Mouse (Mus musculus): ENCODE results near the gene Fv1. TPM values are rescaled to one million over a fixed set of nuclear protein-coding genes. Genes with fewer than 3 reads are reported as not detected.
"Not testable (repeated sequence)": the region's sequence is repeated elsewhere in the genome, so short reads cannot be mapped to it uniquely, and the experiment has no call there.

Fv1 gene
- polyA plus RNA-seq, 1 experiment from 2014 or later = 14.7 TPM

DNA sequence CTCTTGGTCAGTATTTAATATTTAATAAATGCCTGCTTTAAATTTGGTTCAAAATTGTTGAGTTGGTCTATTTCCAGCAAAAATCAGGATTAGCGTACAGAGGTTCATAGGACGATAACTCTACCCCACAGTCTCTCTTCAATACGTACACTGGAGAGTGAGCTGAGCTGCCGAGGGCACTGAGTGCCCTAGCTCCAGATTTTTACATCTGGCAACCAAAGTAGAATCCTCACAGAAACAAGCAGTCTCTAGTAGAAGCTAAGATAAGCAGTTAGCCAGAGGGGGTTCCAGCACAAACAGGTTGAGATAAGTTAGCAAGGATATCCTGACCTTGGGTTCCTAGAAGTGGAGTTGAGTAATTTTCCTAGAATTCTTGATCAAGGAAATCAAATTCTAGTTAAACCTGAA lies 20.2 kb upstream of the Fv1 start:
- no peaks in the 10 kb centered on the region for H3K27me3 ChIP-seq (ENCODE audit: control insufficient read depth, insufficient read depth, low read length)
- WGBS = 10% methylated on average over 4 of the region's 4 CpGs
- peak overlapping the region; percentile 18; the same call in 1 of the 2 replicates for H3K9ac ChIP-seq (replicated peaks; ENCODE audit: low read length)
- H3K4me1 ChIP-seq (ENCODE audit: control insufficient read depth, insufficient read depth, low read length) = no peaks in the 10 kb centered on the region
- no peak overlapping the region for H3K27ac ChIP-seq (replicated peaks; ENCODE audit: low read depth, low read length)
- H3K9me3 ChIP-seq (replicated peaks; ENCODE audit: control insufficient read depth, low read length) = no peaks in the 10 kb centered on the region
- peaks cover 2% of the 10 kb centered on the region for H3K36me3 ChIP-seq (replicated peaks; ENCODE audit: control insufficient read depth, insufficient read depth, low read depth, low read length)
- ATAC-seq (replicated peaks; ENCODE audit: insufficient number of reproducible peaks, low FRiP score, low TSS enrichment, low read depth) (peak; percentile 56), DNase-seq (ENCODE audit: low spot score) (no peak)
- peak overlapping the region; percentile 65 for H3K4me3 ChIP-seq (ENCODE audit: low read depth, low read length)
- H3K4me2 ChIP-seq (ENCODE audit: low read depth, low read length) = peak overlapping the region; percentile 29

DNA sequence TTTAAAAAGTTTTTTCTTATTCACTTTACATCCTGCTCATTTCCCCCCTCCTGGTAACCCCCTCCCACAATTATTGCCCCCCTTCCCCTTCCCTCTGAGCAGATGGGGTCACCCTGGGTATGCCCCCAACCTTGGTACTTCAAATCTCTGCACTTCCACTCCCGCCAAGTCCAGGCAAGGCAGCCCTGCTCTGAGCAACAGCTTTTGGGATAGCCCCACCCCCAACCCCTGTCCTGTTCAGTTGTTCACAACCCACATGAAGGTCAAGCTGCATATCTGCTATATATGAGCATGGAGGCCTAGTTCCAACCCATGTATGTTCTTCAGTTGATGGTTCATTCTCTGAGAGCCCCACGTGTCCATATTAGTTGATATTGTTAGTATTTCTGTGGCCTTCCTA lies 18.0 kb upstream of the Fv1 start:
- DNase-seq (ENCODE audit: low spot score) = no peak
- Histone ChIP-seq H3K4me1 (ENCODE audit: control insufficient read depth, insufficient read depth, low read length) (no peaks in the 10 kb centered on the region), H3K9ac (replicated peaks; ENCODE audit: low read length) (no peak overlapping the region), H3K9me3 (replicated peaks; ENCODE audit: control insufficient read depth, low read length) (no peaks in the 10 kb centered on the region), H3K36me3 (replicated peaks; ENCODE audit: control insufficient read depth, insufficient read depth, low read depth, low read length) (no peaks in the 10 kb centered on the region), H3K27me3 (ENCODE audit: control insufficient read depth, insufficient read depth, low read length) (no peaks in the 10 kb centered on the region), H3K4me3 (ENCODE audit: low read depth, low read length) (no peak overlapping the region), H3K4me2 (ENCODE audit: low read depth, low read length) (no peak overlapping the region), H3K27ac (replicated peaks; ENCODE audit: low read depth, low read length) (no peak overlapping the region)
- no peak for ATAC-seq (replicated peaks; ENCODE audit: insufficient number of reproducible peaks, low FRiP score, low TSS enrichment, low read depth)
- 71% methylated on average over 2 of the region's 2 CpGs for WGBS

DNA sequence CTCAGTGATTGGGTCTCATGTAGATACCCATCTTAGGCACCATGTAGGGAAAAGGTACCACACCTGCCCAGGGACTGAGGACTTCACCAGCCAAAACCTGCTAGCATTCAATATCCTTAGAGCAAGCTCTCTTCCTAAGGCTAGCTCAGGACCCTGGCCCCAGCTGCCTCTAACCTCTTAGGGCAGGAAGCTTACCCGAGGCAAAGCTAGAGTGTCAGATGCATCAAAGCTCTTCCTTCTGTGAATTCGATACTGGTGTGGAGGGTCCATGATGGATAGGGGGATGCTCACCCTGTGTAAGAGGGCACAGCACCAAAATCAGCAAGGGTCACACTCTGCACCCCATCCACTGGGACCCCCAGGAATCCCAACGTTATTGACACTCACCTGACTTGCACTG lies 6.7 kb upstream of the Fv1 start:
- H3K9ac ChIP-seq (replicated peaks; ENCODE audit: low read length) = no peak overlapping the region
- peaks cover 15% of the 10 kb centered on the region for H3K36me3 ChIP-seq (replicated peaks; ENCODE audit: control insufficient read depth, insufficient read depth, low read depth, low read length)
- ATAC-seq (replicated peaks; ENCODE audit: insufficient number of reproducible peaks, low FRiP score, low TSS enrichment, low read depth) (no peak), DNase-seq (ENCODE audit: low spot score) (no peak)
- H3K9me3 ChIP-seq (replicated peaks; ENCODE audit: control insufficient read depth, low read length) = no peaks in the 10 kb centered on the region
- H3K27me3 ChIP-seq (ENCODE audit: control insufficient read depth, insufficient read depth, low read length) = no peaks in the 10 kb centered on the region
- no peak overlapping the region for H3K4me2 ChIP-seq (ENCODE audit: low read depth, low read length)
- H3K4me3 ChIP-seq (ENCODE audit: low read depth, low read length) = no peak overlapping the region
- H3K4me1 ChIP-seq (ENCODE audit: control insufficient read depth, insufficient read depth, low read length) = no peaks in the 10 kb centered on the region
- H3K27ac ChIP-seq (replicated peaks; ENCODE audit: low read depth, low read length) = no peak overlapping the region
- WGBS = 82% methylated on average over 3 of the region's 3 CpGs

DNA sequence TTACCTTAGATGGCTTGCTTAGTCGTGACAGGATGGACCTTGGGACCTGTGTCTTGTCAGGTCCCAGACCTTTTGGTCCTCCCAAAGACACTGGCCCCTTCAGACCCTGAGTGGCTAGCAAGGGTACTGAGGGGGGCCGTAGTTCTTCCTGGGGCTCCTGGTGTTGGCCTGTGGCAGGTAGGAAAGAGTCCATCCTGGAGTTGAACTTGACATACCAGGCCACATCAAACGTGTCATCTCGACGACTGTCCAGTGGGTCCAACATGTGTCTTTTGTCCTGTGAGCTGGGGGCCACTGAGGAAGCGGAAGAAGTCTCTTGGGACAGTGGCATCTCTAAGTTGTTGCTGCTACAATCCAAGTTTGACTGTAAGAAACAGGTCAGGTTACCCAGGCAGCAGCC lies 3.1 kb upstream of the Fv1 start:
- no peak overlapping the region for H3K4me2 ChIP-seq (ENCODE audit: low read depth, low read length)
- H3K27me3 ChIP-seq (ENCODE audit: control insufficient read depth, insufficient read depth, low read length) = no peaks in the 10 kb centered on the region
- WGBS = 91% methylated on average over 6 of the region's 6 CpGs
- H3K9ac ChIP-seq (replicated peaks; ENCODE audit: low read length) = no peak overlapping the region
- no peaks in the 10 kb centered on the region for H3K4me1 ChIP-seq (ENCODE audit: control insufficient read depth, insufficient read depth, low read length)
- peaks cover 15% of the 10 kb centered on the region for H3K36me3 ChIP-seq (replicated peaks; ENCODE audit: control insufficient read depth, insufficient read depth, low read depth, low read length)
- no peaks in the 10 kb centered on the region for H3K9me3 ChIP-seq (replicated peaks; ENCODE audit: control insufficient read depth, low read length)
- no peak overlapping the region for H3K27ac ChIP-seq (replicated peaks; ENCODE audit: low read depth, low read length)
- H3K4me3 ChIP-seq (ENCODE audit: low read depth, low read length) = no peak overlapping the region
- DNase-seq (ENCODE audit: low spot score) (no peak), ATAC-seq (replicated peaks; ENCODE audit: insufficient number of reproducible peaks, low FRiP score, low TSS enrichment, low read depth) (no peak)

DNA sequence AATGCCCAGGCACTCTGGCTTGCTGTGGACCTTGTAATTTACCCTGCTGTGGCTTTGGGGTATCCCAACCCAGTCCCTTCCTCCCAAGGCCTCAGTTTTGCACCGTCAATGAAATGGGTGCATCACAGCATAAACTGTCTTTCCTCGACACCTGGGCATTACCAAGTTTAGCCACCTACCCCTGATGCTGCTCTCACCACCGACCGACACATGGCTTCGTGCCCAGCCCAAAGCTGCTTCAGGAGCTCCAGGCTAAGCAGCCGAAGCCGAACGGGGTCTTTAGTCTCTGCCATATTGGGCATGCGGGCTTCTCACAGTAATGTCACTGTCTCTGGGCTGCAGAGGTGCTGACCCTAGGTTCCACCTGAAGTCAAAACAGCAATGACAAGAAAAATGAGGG lies 2.7 kb upstream of the Fv1 start:
- H3K4me2 ChIP-seq (ENCODE audit: low read depth, low read length) = no peak overlapping the region
- no peak overlapping the region for H3K4me3 ChIP-seq (ENCODE audit: low read depth, low read length)
- peaks cover 11% of the 10 kb centered on the region for H3K36me3 ChIP-seq (replicated peaks; ENCODE audit: control insufficient read depth, insufficient read depth, low read depth, low read length)
- 92% methylated on average over 9 of the region's 9 CpGs for WGBS
- no peaks in the 10 kb centered on the region for H3K4me1 ChIP-seq (ENCODE audit: control insufficient read depth, insufficient read depth, low read length)
- DNase-seq (ENCODE audit: low spot score) (no peak), ATAC-seq (replicated peaks; ENCODE audit: insufficient number of reproducible peaks, low FRiP score, low TSS enrichment, low read depth) (no peak)
- H3K27me3 ChIP-seq (ENCODE audit: control insufficient read depth, insufficient read depth, low read length) = no peaks in the 10 kb centered on the region
- no peak overlapping the region for H3K9ac ChIP-seq (replicated peaks; ENCODE audit: low read length)
- no peak overlapping the region for H3K27ac ChIP-seq (replicated peaks; ENCODE audit: low read depth, low read length)
- H3K9me3 ChIP-seq (replicated peaks; ENCODE audit: control insufficient read depth, low read length) = no peaks in the 10 kb centered on the region

DNA sequence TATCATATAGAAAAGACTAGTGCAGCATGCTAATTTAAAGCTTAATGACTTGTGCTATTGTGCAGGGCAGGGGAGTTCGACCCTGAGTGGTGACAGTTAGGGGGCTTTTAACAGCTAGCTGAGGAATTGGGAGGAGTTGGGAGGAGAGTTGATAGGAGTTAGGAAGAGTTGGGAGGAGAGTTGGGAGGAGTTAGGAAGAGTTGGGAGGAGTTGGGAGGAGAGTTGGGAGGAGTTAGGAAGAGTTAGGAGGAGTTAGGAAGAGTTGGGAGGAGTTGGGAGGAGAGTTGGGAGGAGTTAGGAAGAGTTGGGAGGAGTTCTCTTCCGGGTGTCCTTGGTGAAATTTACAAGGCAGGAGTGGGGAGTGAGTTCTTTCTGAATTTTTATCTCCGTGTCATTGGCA lies 2.0 kb upstream of the Fv1 start:
- 55% methylated on average over 3 of the region's 3 CpGs for WGBS
- H3K4me1 ChIP-seq (ENCODE audit: control insufficient read depth, insufficient read depth, low read length); H3K4me3 ChIP-seq (ENCODE audit: low read depth, low read length); H3K27me3 ChIP-seq (ENCODE audit: control insufficient read depth, insufficient read depth, low read length); H3K36me3 ChIP-seq (replicated peaks; ENCODE audit: control insufficient read depth, insufficient read depth, low read depth, low read length); H3K9ac ChIP-seq (replicated peaks; ENCODE audit: low read length); ATAC-seq (replicated peaks; ENCODE audit: insufficient number of reproducible peaks, low FRiP score, low TSS enrichment, low read depth); H3K9me3 ChIP-seq (replicated peaks; ENCODE audit: control insufficient read depth, low read length); DNase-seq (ENCODE audit: low spot score); H3K27ac ChIP-seq (replicated peaks; ENCODE audit: low read depth, low read length); H3K4me2 ChIP-seq (ENCODE audit: low read depth, low read length): not testable (repeated sequence)

DNA sequence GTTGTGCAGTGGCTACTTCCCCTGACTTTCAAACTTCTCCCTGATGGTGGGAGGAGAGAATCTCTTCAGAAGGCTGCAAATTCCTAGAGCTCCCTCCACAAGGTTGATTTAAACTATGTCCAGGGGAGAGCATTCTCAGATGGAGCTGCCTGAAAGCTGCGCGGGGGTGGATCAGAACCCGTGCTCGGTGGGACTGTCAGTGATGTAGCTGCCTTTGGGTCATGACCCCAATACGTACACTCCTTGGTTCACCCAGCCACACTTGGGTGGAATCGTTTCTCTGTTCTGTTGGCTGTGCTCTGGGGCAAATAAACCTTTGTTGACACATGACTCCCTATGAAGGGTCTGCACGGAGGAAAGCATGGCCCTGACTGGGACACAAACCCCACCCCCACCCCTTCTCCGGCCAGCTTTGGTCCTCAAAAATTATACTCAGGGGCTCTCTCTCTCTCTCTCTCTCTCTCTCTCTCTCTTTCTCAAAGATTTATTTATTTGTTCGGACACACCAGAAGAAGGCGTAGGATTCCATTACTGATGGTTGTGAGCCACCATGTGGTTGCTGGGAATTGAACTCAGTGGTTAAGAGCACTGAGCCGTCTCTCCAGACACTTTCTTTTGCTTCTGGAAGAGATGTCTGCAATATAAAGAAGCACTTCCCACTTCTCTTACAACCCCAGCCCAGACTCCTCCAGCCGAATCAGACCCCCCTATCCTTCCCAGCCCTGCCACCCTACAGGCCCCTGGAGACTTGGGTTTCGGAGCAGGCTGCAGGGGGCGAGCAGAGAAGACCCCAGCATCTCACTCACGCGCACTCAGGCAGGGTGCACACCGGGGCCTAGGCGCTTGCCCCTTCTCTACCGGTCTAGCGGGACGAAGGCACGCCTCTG lies 973 bp upstream of the Fv1 start:
- H3K4me3 ChIP-seq (ENCODE audit: low read depth, low read length) = peak overlapping the region; percentile 67
- peak; percentile 16 for DNase-seq (ENCODE audit: low spot score)
- H3K36me3 ChIP-seq (replicated peaks; ENCODE audit: control insufficient read depth, insufficient read depth, low read depth, low read length) = peaks cover 2% of the 10 kb centered on the region
- H3K4me2 ChIP-seq (ENCODE audit: low read depth, low read length) = peak overlapping the region; percentile 46
- no peaks in the 10 kb centered on the region for H3K9me3 ChIP-seq (replicated peaks; ENCODE audit: control insufficient read depth, low read length)
- H3K27ac ChIP-seq (replicated peaks; ENCODE audit: low read depth, low read length) = no peak overlapping the region; the same call in 1 of the 2 replicates
- H3K4me1 ChIP-seq (ENCODE audit: control insufficient read depth, insufficient read depth, low read length) = no peaks in the 10 kb centered on the region
- no peaks in the 10 kb centered on the region for H3K27me3 ChIP-seq (ENCODE audit: control insufficient read depth, insufficient read depth, low read length)
- ATAC-seq (replicated peaks; ENCODE audit: insufficient number of reproducible peaks, low FRiP score, low TSS enrichment, low read depth) = no peak; the same call in 1 of the 2 replicates
- 7% methylated on average over 22 of the region's 22 CpGs for WGBS
- H3K9ac ChIP-seq (replicated peaks; ENCODE audit: low read length) = peak overlapping the region; percentile 70

DNA sequence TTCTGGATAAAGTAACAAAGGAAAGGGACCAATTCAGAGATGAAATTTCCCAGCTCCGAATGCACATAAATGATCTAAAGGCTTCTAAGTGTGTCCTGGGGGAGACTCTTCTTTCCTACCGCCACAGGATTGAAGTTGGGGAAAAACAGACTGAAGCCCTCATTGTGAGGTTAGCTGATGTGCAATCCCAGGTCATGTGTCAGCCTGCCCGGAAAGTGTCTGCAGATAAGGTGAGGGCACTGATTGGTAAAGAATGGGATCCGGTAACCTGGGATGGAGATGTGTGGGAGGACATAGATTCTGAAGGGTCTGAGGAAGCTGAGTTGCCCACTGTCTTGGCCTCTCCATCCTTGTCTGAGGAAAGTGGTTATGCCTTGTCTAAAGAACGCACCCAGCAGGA lies 459 bp downstream of the Fv1 start:
- H3K9ac ChIP-seq (replicated peaks; ENCODE audit: low read length) = peak overlapping the region; percentile 58
- H3K4me3 ChIP-seq (ENCODE audit: low read depth, low read length) = peak overlapping the region; percentile 67
- no peak for DNase-seq (ENCODE audit: low spot score)
- WGBS = 19% methylated on average over 5 of the region's 5 CpGs
- H3K9me3 ChIP-seq (replicated peaks; ENCODE audit: control insufficient read depth, low read length) = no peaks in the 10 kb centered on the region
- no peak overlapping the region for H3K27ac ChIP-seq (replicated peaks; ENCODE audit: low read depth, low read length)
- no peaks in the 10 kb centered on the region for H3K4me1 ChIP-seq (ENCODE audit: control insufficient read depth, insufficient read depth, low read length)
- H3K36me3 ChIP-seq (replicated peaks; ENCODE audit: control insufficient read depth, insufficient read depth, low read depth, low read length) = peaks cover 2% of the 10 kb centered on the region
- H3K4me2 ChIP-seq (ENCODE audit: low read depth, low read length) = peak overlapping the region; percentile 68
- ATAC-seq (replicated peaks; ENCODE audit: insufficient number of reproducible peaks, low FRiP score, low TSS enrichment, low read depth) = no peak
- no peaks in the 10 kb centered on the region for H3K27me3 ChIP-seq (ENCODE audit: control insufficient read depth, insufficient read depth, low read length)

Measured in embryonic facial prominence, embryonic 11.5 days (tissue).